Mouse (Mus musculus) embryonic fibroblast, embryonic 13.5 days (primary cell): ENCODE results near the gene Samd4b.

Source experiments
- CTCF ChIP-seq: IDR thresholded peaks from 2 replicates; pipeline ENCODE4 v1.5.1; 2011; ENCODE audit warnings: mild to moderate bottlenecking, control low read depth, low read length, moderate library complexity, borderline replicate concordance; ENCODE audit not compliant: insufficient read depth
- POLR2A ChIP-seq: IDR thresholded peaks from 2 replicates; pipeline ENCODE4 v1.6.1; 2011; ENCODE audit warnings: low read depth, mild to moderate bottlenecking, control low read depth, low read length, moderate library complexity

- TF ChIP-seq CTCF (no peak), POLR2A (no peak)
Measured at GRCm38 (mm10) chr7:28423018-28423417, 174.9 kb downstream of the Samd4b start.
